Mouse (Mus musculus): ENCODE measurements around the gene Gnai1. TPM values are rescaled to one million over a fixed set of nuclear protein-coding genes. Genes with fewer than 3 reads are reported as not detected.

The Gnai1 gene
- polyA plus RNA-seq, 1 experiment from 2014 or later: 31.1 TPM

GRCm38 (mm10) chr5:18288079-18288478 lies 72.1 kb downstream of the Gnai1 start:
- H3K9me3 ChIP-seq (ENCODE audit: control insufficient read depth, low read length): 0 out of 2 replicates have a peak, but pooled peaks cover 5% of the 10 kb centered on the region
- no peak overlapping the region for H3K27ac ChIP-seq (replicated peaks in 1 of 2; ENCODE audit: control insufficient read depth in 1 of 2, insufficient read depth in 1 of 2, low read depth in 2 of 2, low read length in 2 of 2)
- 86% methylated on average over 3 of the region's 3 CpGs for WGBS
- no peak overlapping the region for H3K4me2 ChIP-seq (ENCODE audit: low read length)
- H3K36me3 ChIP-seq (ENCODE audit: control insufficient read depth, insufficient read depth, low read length): peaks cover 40% of the 10 kb centered on the region
- no peaks in the 10 kb centered on the region for H3K4me1 ChIP-seq (ENCODE audit: control insufficient read depth in 2 of 2, insufficient read depth in 2 of 2, low read length in 2 of 2)
- no peaks in the 10 kb centered on the region for H3K27me3 ChIP-seq (ENCODE audit: control insufficient read depth, insufficient read depth, low read length)
- no peak overlapping the region for H3K9ac ChIP-seq (ENCODE audit: low read length)
- no peak overlapping the region for H3K4me3 ChIP-seq (ENCODE audit: control insufficient read depth in 1 of 2, insufficient read depth in 1 of 2, low read depth in 1 of 2, low read length in 2 of 2)
- ATAC-seq (ENCODE audit: insufficient number of reproducible peaks, insufficient read depth, low FRiP score, low read depth): no peak

DNA sequence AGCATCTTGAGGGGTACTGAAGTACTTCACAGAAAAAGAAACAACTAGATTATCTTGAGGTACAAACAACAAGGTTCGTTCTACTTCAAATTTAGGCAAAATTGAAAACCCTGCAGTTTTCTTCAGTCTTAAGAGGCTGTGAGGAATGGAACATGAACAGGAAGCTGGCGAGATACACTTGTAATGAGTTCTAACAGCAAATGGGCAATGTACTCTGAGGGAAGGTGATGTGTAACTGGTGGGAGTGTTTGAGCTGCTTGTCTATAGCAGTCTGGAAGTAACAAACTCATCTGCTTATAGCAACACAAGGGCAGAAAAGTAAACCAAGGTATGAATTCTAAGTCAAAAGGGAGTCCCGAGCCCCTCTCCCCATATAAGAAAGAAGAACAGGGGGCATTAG lies 78.1 kb downstream of the Gnai1 start:
- peaks cover 8% of the 10 kb centered on the region; the same call in 1 of the 2 replicates for H3K36me3 ChIP-seq (ENCODE audit: control insufficient read depth, insufficient read depth, low read length)
- H3K4me1 ChIP-seq (ENCODE audit: control insufficient read depth in 2 of 2, insufficient read depth in 2 of 2, low read length in 2 of 2): no peaks in the 10 kb centered on the region
- H3K4me3 ChIP-seq (ENCODE audit: control insufficient read depth in 1 of 2, insufficient read depth in 1 of 2, low read depth in 1 of 2, low read length in 2 of 2): no peak overlapping the region
- H3K9ac ChIP-seq (ENCODE audit: low read length): no peak overlapping the region
- WGBS: 84% methylated on average over 3 of the region's 3 CpGs
- H3K9me3 ChIP-seq (ENCODE audit: control insufficient read depth, low read length): 0 out of 2 replicates have a peak, but pooled peaks cover 5% of the 10 kb centered on the region
- H3K27ac ChIP-seq (replicated peaks in 1 of 2; ENCODE audit: control insufficient read depth in 1 of 2, insufficient read depth in 1 of 2, low read depth in 2 of 2, low read length in 2 of 2): no peak overlapping the region
- H3K27me3 ChIP-seq (ENCODE audit: control insufficient read depth, insufficient read depth, low read length): no peaks in the 10 kb centered on the region
- no peak overlapping the region for H3K4me2 ChIP-seq (ENCODE audit: low read length)
- ATAC-seq (ENCODE audit: insufficient number of reproducible peaks, insufficient read depth, low FRiP score, low read depth): no peak

DNA sequence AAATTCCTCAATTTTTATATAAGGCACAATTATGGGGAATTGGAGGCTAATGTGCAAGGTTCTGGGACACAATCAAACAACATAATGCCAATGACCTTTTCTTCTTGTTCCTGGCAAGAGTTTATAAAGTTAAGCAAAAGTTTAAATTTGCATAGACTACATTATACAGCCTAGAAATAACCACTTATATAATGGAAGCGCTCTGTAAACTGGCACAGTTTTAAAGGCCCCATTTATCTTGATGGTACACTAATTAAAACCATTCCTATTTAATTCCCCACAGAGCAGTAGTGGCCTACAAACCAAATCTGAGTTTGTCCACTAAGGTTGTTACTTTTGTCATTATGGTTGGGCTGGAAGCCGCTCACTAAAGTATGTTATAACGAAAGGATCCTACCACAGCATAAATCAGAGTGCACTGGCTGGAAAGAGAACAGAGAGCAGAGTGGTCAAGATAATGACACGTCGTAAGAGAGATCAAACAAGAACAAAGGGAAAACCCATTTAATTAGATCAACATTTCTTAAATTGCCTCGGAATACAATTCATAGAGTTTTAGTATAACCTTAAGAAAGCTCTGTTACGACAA lies 85.7 kb downstream of the Gnai1 start:
- Histone ChIP-seq H3K4me2 (ENCODE audit: low read length) (no peak overlapping the region), H3K4me1 (ENCODE audit: control insufficient read depth in 2 of 2, insufficient read depth in 2 of 2, low read length in 2 of 2) (no peaks in the 10 kb centered on the region), H3K9ac (ENCODE audit: low read length) (no peak overlapping the region), H3K4me3 (ENCODE audit: control insufficient read depth in 1 of 2, insufficient read depth in 1 of 2, low read depth in 1 of 2, low read length in 2 of 2) (no peak overlapping the region), H3K9me3 (ENCODE audit: control insufficient read depth, low read length) (no peaks in the 10 kb centered on the region), H3K36me3 (ENCODE audit: control insufficient read depth, insufficient read depth, low read length) (peaks cover 35% of the 10 kb centered on the region), H3K27ac (replicated peaks in 1 of 2; ENCODE audit: control insufficient read depth in 1 of 2, insufficient read depth in 1 of 2, low read depth in 2 of 2, low read length in 2 of 2) (no peak overlapping the region), H3K27me3 (ENCODE audit: control insufficient read depth, insufficient read depth, low read length) (no peaks in the 10 kb centered on the region)
- WGBS: 93% methylated on average over 7 of the region's 7 CpGs
- no peak for ATAC-seq (ENCODE audit: insufficient number of reproducible peaks, insufficient read depth, low FRiP score, low read depth)

DNA sequence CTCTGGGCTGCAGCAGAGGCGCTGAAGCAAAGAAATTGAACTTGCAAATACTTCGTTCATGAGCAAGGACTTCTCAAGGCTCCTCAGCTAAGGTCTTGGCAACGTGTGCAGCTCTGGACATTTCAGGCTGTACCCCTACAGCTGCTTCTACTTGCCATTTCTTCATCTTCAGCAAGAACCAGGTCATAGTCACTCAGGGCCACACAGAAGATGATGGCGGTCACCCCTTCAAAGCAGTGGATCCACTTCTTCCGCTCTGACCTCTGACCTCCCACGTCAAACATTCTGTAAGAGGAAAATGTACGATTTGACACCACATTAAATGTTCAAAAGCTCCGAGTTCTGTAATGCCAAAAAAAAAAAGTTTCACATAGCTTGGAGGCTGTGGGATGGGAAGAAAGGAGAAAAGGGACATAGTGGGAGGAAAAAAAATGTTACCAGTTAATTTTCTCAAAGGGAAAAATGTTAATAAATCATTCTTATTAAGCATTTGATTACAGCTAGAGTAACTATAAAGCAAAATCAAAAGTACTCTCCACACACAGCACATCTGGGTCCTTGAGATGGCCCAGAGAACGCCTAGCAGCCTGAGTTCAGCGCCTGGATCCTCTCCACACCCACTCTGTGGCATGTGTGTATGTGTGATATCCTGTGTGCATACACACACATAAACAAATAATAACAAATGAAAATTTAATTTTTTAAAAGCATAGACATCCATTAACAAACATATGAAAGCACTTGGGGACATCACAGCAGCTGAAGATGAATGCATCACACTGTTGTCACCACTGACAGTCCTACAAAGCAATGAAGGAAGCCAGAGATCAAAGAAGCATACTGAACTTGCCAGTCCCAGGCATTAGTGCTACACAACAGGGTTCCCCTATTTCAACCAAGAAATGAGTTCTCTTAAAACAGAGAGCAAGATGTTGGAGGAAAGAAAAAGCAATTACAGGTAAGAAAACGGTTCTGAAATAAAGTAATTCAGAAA lies 86.6 kb downstream of the Gnai1 start:
- peaks cover 35% of the 10 kb centered on the region for H3K36me3 ChIP-seq (ENCODE audit: control insufficient read depth, insufficient read depth, low read length)
- no peaks in the 10 kb centered on the region for H3K27me3 ChIP-seq (ENCODE audit: control insufficient read depth, insufficient read depth, low read length)
- H3K4me1 ChIP-seq (ENCODE audit: control insufficient read depth in 2 of 2, insufficient read depth in 2 of 2, low read length in 2 of 2): no peaks in the 10 kb centered on the region
- 84% methylated on average over 11 of the region's 11 CpGs for WGBS
- ATAC-seq (ENCODE audit: insufficient number of reproducible peaks, insufficient read depth, low FRiP score, low read depth): no peak
- H3K27ac ChIP-seq (replicated peaks in 1 of 2; ENCODE audit: control insufficient read depth in 1 of 2, insufficient read depth in 1 of 2, low read depth in 2 of 2, low read length in 2 of 2): no peak overlapping the region
- no peaks in the 10 kb centered on the region for H3K9me3 ChIP-seq (ENCODE audit: control insufficient read depth, low read length)
- no peak overlapping the region for H3K4me3 ChIP-seq (ENCODE audit: control insufficient read depth in 1 of 2, insufficient read depth in 1 of 2, low read depth in 1 of 2, low read length in 2 of 2)
- H3K4me2 ChIP-seq (ENCODE audit: low read length): no peak overlapping the region
- H3K9ac ChIP-seq (ENCODE audit: low read length): no peak overlapping the region

- no peak overlapping the region for H3K4me3 ChIP-seq (ENCODE audit: control insufficient read depth in 1 of 2, insufficient read depth in 1 of 2, low read depth in 1 of 2, low read length in 2 of 2)
- H3K27me3 ChIP-seq (ENCODE audit: control insufficient read depth, insufficient read depth, low read length): no peaks in the 10 kb centered on the region
- H3K36me3 ChIP-seq (ENCODE audit: control insufficient read depth, insufficient read depth, low read length): no peaks in the 10 kb centered on the region
- no peaks in the 10 kb centered on the region for H3K4me1 ChIP-seq (ENCODE audit: control insufficient read depth in 2 of 2, insufficient read depth in 2 of 2, low read length in 2 of 2)
- H3K27ac ChIP-seq (replicated peaks in 1 of 2; ENCODE audit: control insufficient read depth in 1 of 2, insufficient read depth in 1 of 2, low read depth in 2 of 2, low read length in 2 of 2): no peak overlapping the region
- H3K4me2 ChIP-seq (ENCODE audit: low read length): no peak overlapping the region
- 81% methylated on average over 5 of the region's 5 CpGs for WGBS
- no peak overlapping the region for H3K9ac ChIP-seq (ENCODE audit: low read length)
- H3K9me3 ChIP-seq (ENCODE audit: control insufficient read depth, low read length): 0 out of 2 replicates have a peak, but pooled peaks cover 2% of the 10 kb centered on the region
- ATAC-seq (ENCODE audit: insufficient number of reproducible peaks, insufficient read depth, low FRiP score, low read depth): no peak
Measured at GRCm38 (mm10) chr5:18250379-18251017, 109.7 kb downstream of the Gnai1 start.

GRCm38 (mm10) chr5:18249132-18249531 lies 111.0 kb downstream of the Gnai1 start:
- H3K4me3 ChIP-seq (ENCODE audit: control insufficient read depth in 1 of 2, insufficient read depth in 1 of 2, low read depth in 1 of 2, low read length in 2 of 2): no peak overlapping the region
- H3K27ac ChIP-seq (replicated peaks in 1 of 2; ENCODE audit: control insufficient read depth in 1 of 2, insufficient read depth in 1 of 2, low read depth in 2 of 2, low read length in 2 of 2): no peak overlapping the region
- 84% methylated on average over 5 of the region's 5 CpGs for WGBS
- H3K4me2 ChIP-seq (ENCODE audit: low read length): no peak overlapping the region
- H3K9ac ChIP-seq (ENCODE audit: low read length): no peak overlapping the region
- H3K27me3 ChIP-seq (ENCODE audit: control insufficient read depth, insufficient read depth, low read length): no peaks in the 10 kb centered on the region
- H3K4me1 ChIP-seq (ENCODE audit: control insufficient read depth in 2 of 2, insufficient read depth in 2 of 2, low read length in 2 of 2): no peaks in the 10 kb centered on the region
- H3K36me3 ChIP-seq (ENCODE audit: control insufficient read depth, insufficient read depth, low read length): no peaks in the 10 kb centered on the region
- ATAC-seq (ENCODE audit: insufficient number of reproducible peaks, insufficient read depth, low FRiP score, low read depth): no peak
- H3K9me3 ChIP-seq (ENCODE audit: control insufficient read depth, low read length): 0 out of 2 replicates have a peak, but pooled peaks cover 2% of the 10 kb centered on the region

- 62% methylated on average over 1 of the region's 1 CpGs for WGBS
- Histone ChIP-seq H3K4me3 (ENCODE audit: control insufficient read depth in 1 of 2, insufficient read depth in 1 of 2, low read depth in 1 of 2, low read length in 2 of 2) (no peak overlapping the region), H3K9me3 (ENCODE audit: control insufficient read depth, low read length) (no peaks in the 10 kb centered on the region), H3K36me3 (ENCODE audit: control insufficient read depth, insufficient read depth, low read length) (no peaks in the 10 kb centered on the region), H3K4me2 (ENCODE audit: low read length) (no peak overlapping the region), H3K27ac (replicated peaks in 1 of 2; ENCODE audit: control insufficient read depth in 1 of 2, insufficient read depth in 1 of 2, low read depth in 2 of 2, low read length in 2 of 2) (no peak overlapping the region), H3K9ac (ENCODE audit: low read length) (no peak overlapping the region), H3K4me1 (ENCODE audit: control insufficient read depth in 2 of 2, insufficient read depth in 2 of 2, low read length in 2 of 2) (no peaks in the 10 kb centered on the region), H3K27me3 (ENCODE audit: control insufficient read depth, insufficient read depth, low read length) (no peaks in the 10 kb centered on the region)
- no peak for ATAC-seq (ENCODE audit: insufficient number of reproducible peaks, insufficient read depth, low FRiP score, low read depth)
Measured at GRCm38 (mm10) chr5:18229396-18229795, 130.8 kb downstream of the Gnai1 start.
